Mouse (Mus musculus) liver, postnatal 0 days (tissue): ENCODE results near the gene Mss51.

ENCODE experiments used
- CTCF ChIP-seq: sonication (generic); IDR thresholded peaks from 2 replicates; pipeline ENCODE4 v1.5.1; 2016; ENCODE audit warnings: antibody characterized with exemption, low read depth
- EP300 ChIP-seq: IDR thresholded peaks from 2 replicates; pipeline ENCODE4 v1.6.1; 2016; ENCODE audit warnings: antibody characterized with exemption, low read depth, mild to moderate bottlenecking

- TF ChIP-seq CTCF: no peak
- TF ChIP-seq EP300: no peak
These were observed 45.4 kb downstream of the Mss51 start for GRCm38 (mm10) chr14:20451302-20451701.
